In the genomic region with DNA sequence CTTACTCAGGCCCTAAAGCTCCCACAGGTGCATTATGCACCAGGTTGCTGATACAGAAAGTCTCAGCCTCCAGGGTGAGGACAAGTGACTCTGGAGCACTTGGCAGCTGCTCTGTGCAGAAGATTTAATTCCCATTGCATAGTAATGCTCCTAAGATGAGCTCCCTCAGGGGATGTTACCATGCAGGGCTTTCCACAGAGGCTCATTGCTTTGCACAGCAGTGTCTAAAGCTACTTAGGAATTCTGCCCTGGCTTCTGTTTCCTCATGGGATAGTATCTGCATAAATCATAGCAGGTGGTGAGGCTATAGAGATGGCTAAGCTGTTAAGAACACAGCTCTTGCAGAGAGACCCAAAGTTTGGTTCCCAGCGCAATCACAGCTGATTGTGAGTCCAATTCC, we compare ENCODE assay signal across 13 mouse cellular contexts.
"Had no signal": no experiment of that assay in that cellular context is flagged by ENCODE, and none has a peak within 500 bp of the region (broad histone marks: within the 10 kb centered on the region; RNA-seq: fewer than 3 reads in every experiment).

No protein-coding gene starts in this region.

- H3K4me1 ChIP-seq: limb, embryonic 12.5 days; liver, embryonic 13.5 days; lung, embryonic 15.5 days had no signal

- H3K9ac ChIP-seq: limb, embryonic 12.5 days; liver, embryonic 13.5 days; liver, postnatal 0 days; lung, embryonic 15.5 days had no signal

- H3K4me2 ChIP-seq: limb, embryonic 12.5 days; liver, embryonic 13.5 days; lung, embryonic 15.5 days had no signal

- H3K36me3 ChIP-seq: limb, embryonic 12.5 days; liver, embryonic 13.5 days; lung, embryonic 15.5 days had no signal

- H3K27ac ChIP-seq: layer of hippocampus, adult 2 months; limb, embryonic 12.5 days; liver, embryonic 13.5 days; lung, embryonic 15.5 days had no signal

- ATAC-seq: liver, postnatal 0 days had no signal

- H3K27me3 ChIP-seq: limb, embryonic 12.5 days; liver, embryonic 13.5 days; lung, embryonic 15.5 days had no signal

- H3K4me3 ChIP-seq: layer of hippocampus, adult 2 months; limb, embryonic 12.5 days; liver, embryonic 13.5 days; lung, embryonic 15.5 days had no signal

- DNase-seq: kidney, adult 18-20 months; kidney, postnatal 10 days; kidney, postnatal 4 days; liver; liver, embryonic 13.5 days; liver, postnatal 0 days; lung, postnatal 14 days; right cerebral cortex, adult 18-20 months; right cerebral cortex, postnatal 25 days; thymus, postnatal 4 days had no signal

- H3K9me3 ChIP-seq: limb, embryonic 12.5 days; liver, embryonic 13.5 days; lung, embryonic 15.5 days had no signal
